Mouse (Mus musculus): Measurements from ENCODE around the gene Glb1. TPM values are rescaled to one million over a fixed set of nuclear protein-coding genes. Genes with fewer than 3 reads are reported as not detected.

The Glb1 gene
- total RNA-seq, 2 experiments from 2014 or later = 20.1 to 20.9 TPM

DNA sequence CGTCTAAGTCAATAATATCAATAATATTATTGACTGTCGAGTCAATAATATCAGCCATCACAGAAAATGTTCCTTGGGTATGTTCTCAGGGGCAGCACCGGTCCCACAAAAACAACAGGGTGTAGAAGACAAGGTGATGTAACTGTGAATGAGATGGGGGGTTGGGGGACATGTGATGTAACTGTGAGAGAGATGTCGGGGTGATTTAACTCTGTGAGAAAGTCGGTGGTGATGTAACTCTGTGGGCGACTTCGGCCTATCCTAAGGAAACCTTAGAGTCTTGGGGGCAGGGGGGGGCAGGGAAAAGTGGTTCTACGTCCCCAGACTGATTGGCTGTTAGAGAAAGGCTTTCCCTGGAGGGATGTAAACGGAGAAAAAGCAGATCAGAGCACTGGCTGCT is 41.3 kb downstream of the Glb1 start:
- no peak for DNase-seq (ENCODE audit: low spot score in 2 of 2)

DNA sequence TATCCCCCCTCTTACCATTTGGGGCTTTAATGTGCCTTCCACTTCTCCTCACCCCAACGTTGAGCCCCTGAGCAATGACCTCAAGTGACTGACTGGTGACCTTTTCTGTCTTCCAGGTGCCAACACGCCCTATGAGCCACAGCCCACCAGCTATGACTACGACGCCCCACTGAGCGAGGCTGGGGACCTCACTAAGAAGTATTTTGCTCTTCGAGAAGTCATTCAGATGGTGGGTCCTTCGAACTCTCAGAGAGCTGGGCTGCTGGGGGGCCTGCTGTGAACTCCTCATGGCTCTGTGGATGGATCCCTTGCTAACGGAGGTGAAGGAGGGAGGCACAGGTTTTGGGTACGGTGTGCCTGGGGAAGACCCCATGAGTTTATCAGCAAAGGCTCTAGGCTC is 42.0 kb downstream of the Glb1 start:
- DNase-seq (ENCODE audit: low spot score in 2 of 2) = no peak

DNA sequence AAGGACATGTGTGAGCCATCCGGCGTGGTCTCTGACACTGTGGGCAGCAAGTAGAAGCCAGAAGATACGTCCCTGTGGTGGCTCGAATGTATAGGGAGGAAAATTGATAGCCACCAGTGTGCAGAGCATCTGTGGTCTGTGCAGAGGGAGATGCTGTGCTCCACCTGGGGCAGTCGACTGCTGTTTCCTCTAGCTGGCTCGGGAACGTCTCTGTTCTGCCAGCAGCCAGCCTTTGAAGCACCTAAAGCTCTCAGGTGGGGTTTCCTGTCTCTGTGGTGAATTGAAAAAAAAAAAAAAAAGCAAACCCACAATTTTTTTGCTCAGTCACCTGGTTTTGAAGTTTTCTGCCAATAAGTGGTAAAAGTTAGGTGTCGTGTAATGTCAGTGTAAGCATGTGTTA is 42.5 kb downstream of the Glb1 start:
- no peak for DNase-seq (ENCODE audit: low spot score in 2 of 2)

DNA sequence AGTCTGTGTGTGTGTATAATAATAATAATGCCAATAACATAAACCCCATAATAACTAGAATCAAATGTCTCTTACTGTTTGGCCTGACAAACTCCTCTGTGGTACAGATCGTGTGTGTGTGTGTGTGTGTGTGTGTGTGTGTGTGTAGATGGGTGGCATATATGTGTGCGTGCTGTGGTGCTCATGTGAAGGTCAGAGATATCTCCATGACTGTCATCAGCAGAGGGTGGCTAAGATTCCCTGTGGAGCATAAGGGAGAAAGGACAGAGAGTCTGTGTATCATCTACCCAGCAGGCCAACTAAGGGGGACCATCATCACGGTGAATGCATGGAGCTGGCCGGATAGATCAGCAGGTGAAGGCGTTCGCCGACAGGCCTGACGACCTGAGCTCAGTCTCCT is 46.0 kb downstream of the Glb1 start:
- DNase-seq (ENCODE audit: low spot score in 2 of 2) = no peak

DNA sequence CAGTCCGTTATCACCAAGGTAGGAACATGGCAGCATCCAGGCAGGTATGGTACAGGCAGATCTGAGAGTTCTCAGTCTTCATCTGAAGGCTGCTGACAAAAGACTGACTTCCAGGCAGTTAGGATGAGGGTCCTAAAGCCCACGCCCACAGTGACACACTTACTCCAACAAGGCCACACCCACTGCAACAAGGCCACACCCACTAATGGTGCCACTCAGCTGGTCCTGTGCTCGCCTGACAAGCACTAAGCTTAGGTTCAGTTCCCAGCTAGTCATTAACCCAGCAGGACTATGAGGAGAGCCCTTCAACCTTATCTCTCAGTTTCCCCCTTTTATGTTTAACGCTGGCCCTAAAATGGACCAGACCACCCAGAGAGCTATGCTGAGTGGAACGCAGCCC is 47.8 kb downstream of the Glb1 start:
- no peak for DNase-seq (ENCODE audit: low spot score in 2 of 2)

DNA sequence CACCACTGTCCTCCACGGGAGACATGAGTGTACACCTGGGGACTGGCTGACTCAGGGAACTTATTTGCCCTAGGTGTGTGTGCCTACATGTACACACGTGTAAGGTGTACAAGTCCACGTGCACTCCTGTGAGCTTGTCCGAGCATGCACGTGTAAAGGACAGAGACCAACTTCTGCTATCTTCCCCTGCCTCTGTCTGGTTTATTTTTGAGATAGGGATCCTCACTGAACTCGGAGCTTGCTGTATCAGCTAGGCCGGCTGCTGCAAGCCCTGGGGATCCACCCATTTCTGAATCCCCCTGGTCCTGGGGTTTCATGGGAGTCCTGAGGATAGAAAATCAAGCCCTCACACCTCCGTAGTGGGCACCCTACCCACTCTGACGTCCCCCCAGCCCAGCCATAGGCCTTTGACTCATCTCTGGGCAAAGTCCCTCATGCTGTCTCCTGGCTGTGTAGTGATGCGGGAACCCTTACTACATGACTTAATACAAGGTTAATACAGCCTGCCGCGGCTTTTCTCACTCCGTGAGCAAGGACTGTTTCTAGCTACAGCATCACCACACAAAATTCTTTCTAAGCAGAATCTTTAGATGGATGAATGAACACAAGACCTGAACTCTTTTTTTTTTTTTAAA is 48.4 kb downstream of the Glb1 start:
- DNase-seq (ENCODE audit: low spot score in 2 of 2) = no peak

DNA sequence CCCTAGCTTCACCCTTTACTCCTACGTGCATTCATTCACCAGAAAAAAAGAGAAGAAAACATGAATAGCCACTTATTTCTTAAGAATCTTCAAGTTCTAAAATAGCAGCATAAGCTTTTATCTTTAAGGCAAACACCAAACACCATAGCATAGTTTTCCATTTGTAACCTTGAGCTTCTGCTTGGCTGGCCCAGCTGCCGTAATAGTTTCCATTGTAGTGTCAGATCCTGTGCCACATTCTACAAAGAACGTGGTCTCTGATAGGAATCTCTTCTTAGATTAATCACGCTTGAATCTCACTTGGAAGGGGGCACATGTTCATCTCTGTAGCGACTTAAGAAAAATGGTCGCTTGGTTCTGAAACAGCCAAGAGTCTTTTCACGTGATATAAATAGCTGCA is 50.7 kb downstream of the Glb1 start:
- DNase-seq (ENCODE audit: low spot score in 2 of 2) = no peak

DNA sequence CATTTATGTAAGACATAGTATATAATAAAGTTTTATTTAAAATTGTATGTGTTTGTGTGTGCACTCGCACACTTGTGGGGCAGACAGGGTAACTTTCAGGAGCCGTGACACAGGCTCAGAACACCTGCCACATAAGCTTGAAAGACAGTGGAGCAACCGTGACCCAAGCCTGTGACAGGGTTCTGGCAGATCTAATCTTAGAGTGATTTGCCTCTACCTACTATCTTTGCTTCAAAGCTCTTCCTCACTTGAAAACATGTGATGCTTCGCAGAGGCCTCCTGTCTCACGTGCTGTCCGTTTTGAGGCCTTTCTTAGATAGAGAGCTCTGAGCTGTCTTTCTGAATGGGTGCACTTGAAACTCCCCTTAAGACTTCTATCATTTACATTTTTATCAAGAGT is 51.5 kb downstream of the Glb1 start:
- DNase-seq (ENCODE audit: low spot score in 2 of 2) = no peak

DNA sequence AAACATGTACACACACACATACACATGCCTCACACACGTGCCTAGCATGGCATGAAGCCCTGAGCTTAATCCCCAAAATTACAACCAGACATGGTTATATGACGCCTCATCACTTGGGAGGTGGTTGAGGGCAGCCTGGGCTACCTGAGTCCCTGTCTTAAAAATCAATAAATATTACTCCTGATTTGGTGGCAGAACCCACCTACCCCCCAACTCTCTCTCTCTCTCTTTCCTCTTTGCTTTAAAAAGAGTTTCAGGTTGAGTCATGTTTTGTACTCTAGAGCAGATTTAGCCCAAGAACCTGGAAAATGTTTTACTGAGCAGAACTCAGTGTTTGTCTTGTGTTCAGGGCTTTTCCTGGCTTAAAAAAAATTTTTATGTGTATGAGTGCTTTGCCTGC is 54.5 kb downstream of the Glb1 start:
- DNase-seq (ENCODE audit: low spot score in 2 of 2) = no peak

DNA sequence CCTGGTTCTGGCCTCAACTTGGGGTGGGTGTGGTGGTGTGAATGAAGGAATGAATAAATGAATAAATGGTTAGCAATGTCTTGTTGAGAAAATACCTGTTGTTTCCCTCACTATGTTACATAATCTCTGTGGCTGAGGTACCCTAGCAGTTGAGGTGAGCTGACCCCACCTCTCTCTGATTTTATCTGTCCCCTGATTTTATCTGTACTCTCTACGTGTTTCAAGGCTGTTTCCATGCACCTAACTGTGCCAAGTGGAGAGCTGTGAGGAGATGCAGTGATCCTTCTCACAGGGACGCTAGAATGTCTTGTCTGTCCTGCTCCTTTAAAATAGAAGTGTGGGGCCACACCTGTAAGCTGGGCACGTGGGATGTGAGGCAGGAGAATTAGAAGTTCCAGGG is 57.6 kb downstream of the Glb1 start:
- DNase-seq (ENCODE audit: low spot score in 2 of 2) = no peak

DNA sequence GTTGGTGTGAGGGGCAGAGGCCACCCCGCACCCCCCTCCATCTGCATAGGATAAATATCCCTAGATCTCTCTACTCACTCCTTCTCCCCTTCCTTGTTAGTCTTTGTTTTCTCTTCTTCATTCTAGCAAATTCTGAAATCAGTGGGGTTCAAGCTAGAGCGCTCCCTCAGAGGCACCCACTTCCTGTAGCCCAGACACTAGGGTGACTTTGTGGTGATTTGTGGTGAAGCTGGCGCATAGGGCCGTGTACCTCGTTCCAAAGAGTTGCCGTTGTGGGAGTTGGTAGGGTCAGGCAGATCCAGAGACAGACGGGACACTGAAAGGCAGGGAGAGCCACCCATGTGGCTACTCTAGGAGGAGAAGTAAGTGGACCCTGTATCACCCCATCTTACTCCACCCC is 61.7 kb downstream of the Glb1 start:
- DNase-seq (ENCODE audit: low spot score in 2 of 2) = no peak

DNA sequence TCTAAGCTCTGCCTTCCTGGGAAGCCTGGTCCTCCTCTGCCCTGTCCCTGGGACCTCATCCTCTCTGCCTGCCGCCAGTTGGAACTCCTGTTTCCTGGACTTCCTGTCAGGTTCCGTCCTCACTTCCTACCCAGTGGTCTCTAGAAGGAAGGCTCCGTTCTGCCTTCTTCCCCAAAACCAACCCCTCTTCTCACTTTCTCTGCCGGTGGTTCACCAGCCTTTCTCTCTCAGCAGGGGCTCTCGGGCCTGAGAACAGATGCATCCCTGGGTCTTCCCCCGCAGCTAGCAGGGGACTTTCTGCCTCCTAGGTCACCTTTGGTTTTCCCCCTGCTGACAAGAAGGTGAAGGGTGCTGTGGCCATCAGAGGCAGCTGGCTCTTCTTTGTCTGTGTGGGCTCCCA is 64.6 kb downstream of the Glb1 start:
- DNase-seq (ENCODE audit: low spot score in 2 of 2) = no peak

DNA sequence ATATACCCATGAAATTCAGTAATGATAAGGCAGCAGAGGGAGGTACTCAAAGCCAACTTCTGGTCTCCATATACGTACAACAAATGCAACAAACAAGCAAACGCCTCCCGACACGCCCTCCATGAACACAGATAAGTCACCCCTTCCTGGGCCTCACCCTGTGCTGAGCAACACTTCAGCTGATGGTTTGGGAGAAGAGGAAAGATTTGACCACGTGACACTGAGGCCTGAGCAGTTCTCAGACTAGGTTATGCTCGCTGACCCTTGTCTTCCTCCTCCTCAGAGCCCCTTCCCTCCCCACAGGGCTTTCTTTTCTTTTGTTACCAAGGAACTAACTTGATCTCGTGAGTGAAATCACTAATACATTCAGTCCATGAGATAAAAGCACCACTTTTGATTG is 66.0 kb downstream of the Glb1 start:
- DNase-seq (ENCODE audit: low spot score in 2 of 2) = no peak

DNA sequence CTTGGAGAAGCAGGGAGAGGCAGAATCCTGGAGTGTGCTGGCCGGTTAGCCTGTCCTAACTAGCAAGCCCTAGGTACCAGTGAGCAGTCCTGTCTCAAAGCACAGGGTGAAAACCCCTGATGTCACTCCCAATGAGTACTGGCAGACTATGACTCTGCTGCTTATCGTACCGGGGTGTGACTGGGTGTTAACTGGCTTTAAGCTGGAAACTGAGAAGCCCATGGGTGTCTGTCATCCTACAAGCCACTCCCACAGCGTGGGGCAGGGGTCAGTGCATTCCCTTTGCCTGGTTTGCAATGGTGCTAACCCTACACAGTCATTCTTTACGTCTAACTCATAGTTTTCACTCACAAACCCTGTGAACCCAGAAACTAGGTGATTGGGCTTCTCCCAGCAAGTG is 67.3 kb downstream of the Glb1 start:
- DNase-seq (ENCODE audit: low spot score in 2 of 2) = no peak

DNA sequence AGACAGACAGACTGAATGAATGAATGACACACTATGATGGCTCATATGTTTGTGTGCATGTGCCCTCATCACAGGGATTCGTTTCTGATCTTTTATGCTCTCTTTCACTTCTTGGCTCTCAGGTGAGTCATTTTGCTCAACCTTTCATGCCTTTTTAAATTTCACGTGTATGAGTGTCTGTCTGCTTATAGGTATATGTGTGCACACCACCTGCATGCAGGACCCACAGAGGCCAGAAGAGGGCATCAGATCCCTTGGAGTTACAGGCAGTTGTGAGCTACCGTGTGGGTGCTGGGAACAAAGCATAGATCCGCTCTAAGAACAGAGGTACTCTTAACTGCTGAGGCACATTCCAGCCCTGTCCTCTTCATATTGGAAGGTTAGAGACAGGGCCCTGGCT is 67.8 kb downstream of the Glb1 start:
- DNase-seq (ENCODE audit: low spot score in 2 of 2) = no peak

DNA sequence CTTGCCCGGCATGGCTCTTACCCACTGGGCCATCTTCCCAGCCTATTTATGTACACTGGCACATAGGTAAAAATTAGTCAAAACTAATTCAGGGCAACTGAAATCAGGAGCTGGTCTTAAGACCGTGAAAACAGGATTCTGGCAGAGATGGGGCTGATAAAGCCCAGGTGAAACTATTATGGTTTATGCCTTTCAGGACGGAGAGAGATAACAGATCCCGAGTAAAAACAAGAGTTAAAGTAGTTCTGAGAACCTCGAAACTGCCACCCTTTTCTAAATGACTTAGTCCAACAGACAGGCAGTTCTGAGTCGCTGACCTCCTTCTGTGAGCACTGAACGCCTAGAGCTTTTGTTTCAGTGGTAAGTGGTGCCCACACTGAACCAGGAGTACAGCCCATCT is 71.0 kb downstream of the Glb1 start:
- no peak for DNase-seq (ENCODE audit: low spot score in 2 of 2)

DNA sequence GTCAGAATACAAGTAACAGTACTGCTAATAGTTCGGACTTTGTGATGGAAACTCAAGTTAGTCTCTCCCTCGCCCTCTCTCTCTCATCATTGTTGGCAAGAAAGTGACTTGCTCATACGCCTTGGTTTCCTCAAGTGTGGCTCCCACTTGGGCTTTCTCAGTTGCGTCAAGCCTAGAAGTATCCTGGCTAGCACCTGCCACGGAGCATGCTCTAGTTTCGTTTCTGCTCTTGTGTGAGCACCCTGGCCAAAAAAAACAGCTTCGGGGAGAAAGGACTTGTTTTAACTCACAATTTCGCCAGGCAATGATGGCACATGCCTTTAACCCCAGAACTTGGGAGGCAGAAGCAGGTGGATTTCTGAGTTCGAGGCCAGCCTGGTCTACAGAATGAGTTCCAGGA is 76.1 kb downstream of the Glb1 start:
- DNase-seq (ENCODE audit: low spot score in 2 of 2) = no peak

DNA sequence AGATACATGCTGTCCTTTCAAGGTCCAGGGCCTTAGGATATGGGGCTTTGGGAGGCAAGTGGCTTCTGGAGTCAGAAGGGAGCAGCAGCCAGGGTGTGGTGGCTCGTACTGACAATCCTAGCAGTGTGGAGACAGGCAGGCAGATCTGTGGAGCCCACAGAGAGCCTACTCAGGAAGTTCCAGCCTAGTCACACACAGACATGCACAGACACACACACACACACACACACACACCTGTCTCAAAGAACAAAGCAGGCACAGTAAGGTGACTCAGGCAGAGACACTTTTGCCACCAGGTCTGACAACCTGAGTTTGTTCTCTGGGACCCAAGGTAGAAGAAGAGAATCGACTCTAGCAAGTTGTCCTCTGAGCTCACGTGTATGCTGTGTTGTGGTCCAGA is 80.1 kb downstream of the Glb1 start:
- no peak for DNase-seq (ENCODE audit: low spot score in 2 of 2)

DNA sequence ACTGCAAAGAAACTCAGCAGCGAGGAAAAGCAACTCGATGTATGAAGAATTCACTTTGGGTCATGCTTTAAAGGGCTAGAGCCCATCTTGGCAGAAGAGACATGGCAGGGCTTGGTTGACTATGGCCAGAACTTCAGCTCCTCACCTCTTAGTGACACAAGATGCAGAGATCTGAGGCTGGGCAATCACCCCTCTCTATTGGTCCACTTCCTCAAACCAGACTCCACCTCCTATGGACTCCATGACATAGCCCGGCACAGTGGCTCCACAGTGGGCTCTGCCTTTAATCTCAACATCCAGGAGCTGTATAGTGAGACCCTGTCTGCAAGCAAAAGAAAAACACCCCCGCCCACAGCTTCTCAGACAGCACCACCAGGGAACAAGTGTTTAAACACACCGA is 83.9 kb downstream of the Glb1 start:
- DNase-seq (ENCODE audit: low spot score in 2 of 2) = no peak

DNA sequence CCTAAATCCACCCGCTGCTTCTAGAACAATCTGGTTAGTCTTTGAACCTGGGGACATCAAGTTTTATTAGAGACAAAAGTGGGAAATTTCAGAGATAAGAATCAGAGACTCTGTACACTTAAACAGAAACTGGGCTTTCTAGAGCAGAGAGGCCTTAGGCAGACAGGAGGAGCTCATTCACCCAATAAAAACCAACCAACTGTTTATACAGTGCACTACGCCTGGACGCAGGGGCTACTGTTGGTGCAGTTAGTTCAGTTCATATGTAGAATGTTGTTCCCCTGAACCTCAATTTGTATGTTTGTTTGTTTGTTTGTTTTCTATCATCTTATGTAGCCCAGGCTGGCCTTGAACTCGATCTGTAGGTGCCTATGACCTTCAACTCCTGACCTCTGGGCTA is 85.9 kb downstream of the Glb1 start:
- DNase-seq (ENCODE audit: low spot score in 2 of 2) = no peak

DNA sequence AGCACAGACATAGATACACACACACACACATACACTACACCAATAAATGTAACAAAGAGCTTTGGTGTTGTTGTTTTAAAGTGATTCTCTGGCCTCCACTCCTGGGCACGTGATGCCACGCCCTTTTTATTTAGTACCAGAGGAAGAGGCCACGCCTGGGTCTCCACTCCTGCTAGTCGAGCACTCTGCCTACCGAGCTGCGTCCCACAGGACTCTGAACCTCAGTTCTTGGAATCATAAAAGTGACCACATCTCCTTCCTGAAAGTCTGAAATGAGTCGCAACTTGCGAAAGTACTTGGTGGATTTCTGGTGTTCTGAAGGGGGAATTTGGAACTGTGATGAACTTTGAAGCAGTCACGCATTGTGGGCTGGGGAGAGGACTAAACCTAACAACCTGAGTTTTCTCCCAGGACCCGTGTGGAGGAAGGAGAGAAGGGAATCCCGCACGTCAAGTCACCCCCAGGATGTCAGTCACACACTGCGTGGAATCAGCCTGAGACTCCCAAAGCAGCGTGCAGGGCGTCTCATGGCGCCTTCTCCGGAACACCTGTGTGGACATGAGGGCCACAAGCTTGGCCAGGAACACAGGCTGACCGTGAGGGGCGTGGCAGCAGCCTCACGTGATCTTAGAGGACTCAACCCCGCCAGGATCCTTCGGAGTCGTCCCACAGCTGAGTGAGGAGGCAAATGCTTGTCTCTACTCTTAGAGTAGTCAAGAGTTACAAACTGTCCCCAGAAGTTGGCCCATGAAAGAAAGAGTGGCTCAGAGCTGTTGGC is 86.8 kb downstream of the Glb1 start:
- no peak for DNase-seq (ENCODE audit: low spot score in 2 of 2)

DNA sequence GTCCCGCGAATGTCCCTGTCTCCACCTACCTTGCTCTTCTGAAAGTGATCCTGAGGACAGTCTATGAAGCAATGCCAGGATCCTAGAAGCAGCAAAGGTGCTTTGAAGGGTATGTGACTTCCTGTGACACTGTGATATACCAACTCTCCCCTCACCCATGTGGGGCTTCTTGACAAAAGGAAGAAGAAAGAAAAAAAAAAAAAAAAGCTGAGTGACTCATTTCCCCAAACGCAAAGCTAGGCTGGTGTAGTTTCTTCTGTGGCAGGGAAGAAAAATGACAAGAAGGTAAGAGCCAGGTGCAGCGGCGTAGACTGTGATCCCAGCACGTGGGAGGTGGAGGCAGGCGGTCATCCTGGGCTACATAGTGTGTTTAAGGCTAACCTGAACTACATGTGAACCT is 95.6 kb downstream of the Glb1 start:
- DNase-seq (ENCODE audit: low spot score in 2 of 2) = no peak

DNA sequence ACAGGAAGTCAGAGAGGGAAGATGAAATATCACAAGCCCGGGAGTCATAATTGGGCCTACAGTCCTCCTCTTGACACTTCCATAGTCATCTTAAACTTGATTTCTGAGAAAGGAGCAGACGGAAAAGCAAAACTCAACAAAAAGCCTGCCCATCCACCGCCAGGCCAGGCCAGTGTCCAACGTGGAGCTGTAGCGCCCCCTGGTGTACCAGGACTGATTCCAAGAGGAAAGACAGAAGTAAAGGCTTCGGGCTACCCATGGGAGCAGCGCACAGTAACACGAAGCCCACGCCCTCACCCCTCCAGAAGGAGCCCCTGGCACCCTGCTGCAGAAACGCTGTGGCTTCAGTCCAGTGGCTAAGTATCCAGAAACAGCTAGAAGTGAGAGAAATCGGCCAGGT is 97.3 kb downstream of the Glb1 start:
- peak; percentile 52 to 75 for DNase-seq (ENCODE audit: low spot score in 2 of 2)
